Mouse (Mus musculus): ENCODE measurements around the gene Alg9. TPM values are rescaled to one million over a fixed set of nuclear protein-coding genes. Genes with fewer than 3 reads are reported as not detected.
A peak's percentile ranks its signal among the peaks of the same experiment; 100 is the strongest.

The Alg9 gene
- polyA plus RNA-seq (2015; fragmentation: Nextera tagmentation; extraction: Ambion mirVana): 47.2 and 53.7 TPM in 2 replicates

- peak within 1 kb of the TSS; percentile 82 for H3K4me3 ChIP-seq
- H3K9me3 ChIP-seq: no peaks in the 10 kb centered on the region
- H3K4me1 ChIP-seq (replicated peaks): peaks cover 26% of the 10 kb centered on the region
- ATAC-seq (ENCODE audit: low FRiP score): peak; percentile 88
- under 1% methylated on average over 51 of the region's 51 CpGs for WGBS
- no peaks in the 10 kb centered on the region for H3K27me3 ChIP-seq
- peaks cover 32% of the 10 kb centered on the region for H3K36me3 ChIP-seq
- peak within 1 kb of the TSS; percentile 93 for H3K27ac ChIP-seq
- peak within 1 kb of the TSS; percentile 93 for H3K9ac ChIP-seq
- peak within 1 kb of the TSS; percentile 71 for H3K4me2 ChIP-seq
Observed at GRCm38 (mm10) chr9:50774991-50775612, at the start of gene Alg9, which contains the start of gene 1110032A03Rik. Gene Alg9, plus strand, starts transcription at chr9:50775019. Gene 1110032A03Rik, minus strand, starts transcription at chr9:50775520.

GRCm38 (mm10) chr9:50725921-50726590, 48.8 kb upstream of the Alg9 start:
- Histone ChIP-seq H3K4me2 (peak overlapping the region; percentile 83), H3K4me1 (replicated peaks) (peaks cover 68% of the 10 kb centered on the region), H3K27me3 (no peaks in the 10 kb centered on the region), H3K9me3 (no peaks in the 10 kb centered on the region), H3K4me3 (peak overlapping the region; percentile 59), H3K36me3 (no peaks in the 10 kb centered on the region), H3K27ac (peak overlapping the region; percentile 91), H3K9ac (peak overlapping the region; percentile 87)
- WGBS: 21% methylated on average over 8 of the region's 8 CpGs
- ATAC-seq (ENCODE audit: low FRiP score): no peak

GRCm38 (mm10) chr9:50727171-50727924, 47.5 kb upstream of the Alg9 start:
- peak; percentile 19 for ATAC-seq (ENCODE audit: low FRiP score)
- Histone ChIP-seq H3K4me2 (peak overlapping the region; percentile 83), H3K27ac (peak overlapping the region; percentile 91), H3K4me1 (replicated peaks) (peaks cover 59% of the 10 kb centered on the region), H3K4me3 (peak overlapping the region; percentile 59), H3K36me3 (no peaks in the 10 kb centered on the region), H3K9ac (peak overlapping the region; percentile 87), H3K27me3 (no peaks in the 10 kb centered on the region), H3K9me3 (no peaks in the 10 kb centered on the region)
- 2% methylated on average over 30 of the region's 30 CpGs for WGBS

- H3K27me3 ChIP-seq: no peaks in the 10 kb centered on the region
- peak overlapping the region; percentile 91 for H3K27ac ChIP-seq
- under 1% methylated on average over 40 of the region's 45 CpGs for WGBS
- no peaks in the 10 kb centered on the region for H3K36me3 ChIP-seq
- H3K4me3 ChIP-seq: peak overlapping the region; percentile 59
- H3K9ac ChIP-seq: peak overlapping the region; percentile 87
- H3K4me2 ChIP-seq: peak overlapping the region; percentile 83
- peak; percentile 96 for ATAC-seq (ENCODE audit: low FRiP score)
- H3K9me3 ChIP-seq: no peaks in the 10 kb centered on the region
- H3K4me1 ChIP-seq (replicated peaks): peaks cover 55% of the 10 kb centered on the region
Observed at GRCm38 (mm10) chr9:50727925-50728651, 46.7 kb upstream of the Alg9 start.

GRCm38 (mm10) chr9:50729600-50729999, 45.2 kb upstream of the Alg9 start:
- Histone ChIP-seq H3K9ac (no peak overlapping the region), H3K36me3 (no peaks in the 10 kb centered on the region), H3K4me1 (replicated peaks) (peaks cover 42% of the 10 kb centered on the region), H3K9me3 (no peaks in the 10 kb centered on the region), H3K27me3 (no peaks in the 10 kb centered on the region), H3K4me2 (no peak overlapping the region), H3K4me3 (no peak overlapping the region), H3K27ac (peak overlapping the region; percentile 23; the same call in 1 of the 2 replicates)
- WGBS: 69% methylated on average over 4 of the region's 4 CpGs
- no peak for ATAC-seq (ENCODE audit: low FRiP score)

GRCm38 (mm10) chr9:50732560-50732959, 42.3 kb upstream of the Alg9 start:
- ATAC-seq (ENCODE audit: low FRiP score): no peak
- Histone ChIP-seq H3K27ac (peak overlapping the region; percentile 13), H3K27me3 (0 out of 2 replicates have a peak, but pooled peaks cover 5% of the 10 kb centered on the region), H3K9me3 (no peaks in the 10 kb centered on the region), H3K4me2 (no peak overlapping the region), H3K9ac (no peak overlapping the region), H3K4me1 (replicated peaks) (peaks cover 13% of the 10 kb centered on the region), H3K36me3 (no peaks in the 10 kb centered on the region), H3K4me3 (no peak overlapping the region)
- WGBS: 7% methylated on average over 4 of the region's 4 CpGs

GRCm38 (mm10) chr9:50734989-50735388, 39.8 kb upstream of the Alg9 start:
- Histone ChIP-seq H3K4me2 (peak overlapping the region; percentile 24), H3K4me3 (no peak overlapping the region), H3K36me3 (no peaks in the 10 kb centered on the region), H3K9me3 (no peaks in the 10 kb centered on the region), H3K9ac (no peak overlapping the region), H3K27ac (no peak overlapping the region), H3K4me1 (replicated peaks) (peaks cover 17% of the 10 kb centered on the region), H3K27me3 (0 out of 2 replicates have a peak, but pooled peaks cover 5% of the 10 kb centered on the region)
- no peak for ATAC-seq (ENCODE audit: low FRiP score)
- WGBS: 8% methylated on average over 9 of the region's 9 CpGs

GRCm38 (mm10) chr9:50738914-50739870, 35.6 kb upstream of the Alg9 start, which contains the start of gene Dixdc1:
Gene Dixdc1, minus strand, starts transcription at chr9:50739517.
- Histone ChIP-seq H3K9me3 (no peaks in the 10 kb centered on the region), H3K9ac (peak within 1 kb of the TSS; percentile 35; the same call in 1 of the 2 replicates), H3K4me1 (replicated peaks) (peaks cover 11% of the 10 kb centered on the region), H3K36me3 (no peaks in the 10 kb centered on the region), H3K4me2 (peak within 1 kb of the TSS; percentile 60), H3K27ac (no peak within 1 kb of the TSS), H3K4me3 (peak within 1 kb of the TSS; percentile 36), H3K27me3 (peaks cover 5% of the 10 kb centered on the region; the same call in 1 of the 2 replicates)
- WGBS: 13% methylated on average over 36 of the region's 36 CpGs
- peak; percentile 92 for ATAC-seq (ENCODE audit: low FRiP score)

- H3K27me3 ChIP-seq: peaks cover 13% of the 10 kb centered on the region
- H3K4me2 ChIP-seq: no peak overlapping the region
- H3K27ac ChIP-seq: no peak overlapping the region
- no peak overlapping the region for H3K9ac ChIP-seq
- no peak overlapping the region for H3K4me3 ChIP-seq
- no peak for ATAC-seq (ENCODE audit: low FRiP score)
- H3K9me3 ChIP-seq: no peaks in the 10 kb centered on the region
- peaks cover 15% of the 10 kb centered on the region for H3K4me1 ChIP-seq (replicated peaks)
- H3K36me3 ChIP-seq: no peaks in the 10 kb centered on the region
- WGBS: 89% methylated on average over 14 of the region's 14 CpGs
Observed at GRCm38 (mm10) chr9:50740867-50741784, 33.7 kb upstream of the Alg9 start.

GRCm38 (mm10) chr9:50742261-50742660, 32.6 kb upstream of the Alg9 start:
- WGBS: 84% methylated on average over 3 of the region's 3 CpGs
- no peaks in the 10 kb centered on the region for H3K36me3 ChIP-seq
- no peak overlapping the region for H3K4me2 ChIP-seq
- H3K4me1 ChIP-seq (replicated peaks): peaks cover 19% of the 10 kb centered on the region
- peaks cover 17% of the 10 kb centered on the region for H3K27me3 ChIP-seq
- no peaks in the 10 kb centered on the region for H3K9me3 ChIP-seq
- no peak overlapping the region for H3K4me3 ChIP-seq
- ATAC-seq (ENCODE audit: low FRiP score): no peak
- H3K27ac ChIP-seq: no peak overlapping the region
- no peak overlapping the region for H3K9ac ChIP-seq
